Comparison of ENCODE assay signal across 9 mouse cellular contexts in genomic region chr2:69584117-69584933, GRCm38 (mm10). TPM values are rescaled to one million over a fixed set of nuclear protein-coding genes. Genes with fewer than 3 reads are reported as not detected.
DNase-seq lines count a peak whose midpoint lies in the region; ATAC-seq and TF ChIP-seq lines count a peak whose summit lies in the region.
"Had no signal": no experiment of that assay in that cellular context is flagged by ENCODE, and none has a peak within 500 bp of the region (broad histone marks: within the 10 kb centered on the region; RNA-seq: fewer than 3 reads in every experiment).

No protein-coding gene starts in this region.

- TF ChIP-seq POLR2A in heart, adult 2 months (IDR thresholded peaks at IDR 0.05; ENCODE audit: insufficient read depth, low read depth, low read length): no peak

- DNase-seq in heart, adult 2 months: no peak
- peak; percentile 40 for DNase-seq in embryonic facial prominence, embryonic 11.5 days (ENCODE audit: low spot score)
- peak; percentile 32 for DNase-seq in neural tube, embryonic 11.5 days (ENCODE audit: low spot score)
- no peak for DNase-seq in testis, postnatal 14 days (ENCODE audit: low spot score)
- DNase-seq in right cerebral cortex, postnatal 25 days: no peak
- no peak for DNase-seq in thymus, adult 18-20 months

- ATAC-seq in heart, embryonic 14.5 days (ENCODE audit: insufficient number of reproducible peaks, insufficient read depth, low FRiP score, low read depth): no peak
- no peak for ATAC-seq in embryonic facial prominence, embryonic 11.5 days (replicated peaks; ENCODE audit: insufficient number of reproducible peaks, low FRiP score, low TSS enrichment, low read depth)
- ATAC-seq in hindbrain, embryonic 16.5 days: no peak
- ATAC-seq in neural tube, embryonic 11.5 days (ENCODE audit: insufficient read depth, low FRiP score, low TSS enrichment): no peak

- peaks cover 8 to 27% of the 10 kb centered on the region in 2 experiments for H3K4me1 ChIP-seq in heart, embryonic 14.5 days (ENCODE audit: control insufficient read depth in 2 of 2, insufficient read depth in 2 of 2, low read length in 2 of 2)
- H3K4me1 ChIP-seq in heart, adult 2 months (ENCODE audit: control insufficient read depth, insufficient read depth, low read length): no peaks in the 10 kb centered on the region
- H3K4me1 ChIP-seq in embryonic facial prominence, embryonic 11.5 days (ENCODE audit: control insufficient read depth, insufficient read depth, low read length): peaks cover 7% of the 10 kb centered on the region
- H3K4me1 ChIP-seq in hindbrain, embryonic 16.5 days (ENCODE audit: control insufficient read depth, insufficient read depth, low read depth, low read length): peaks cover 20% of the 10 kb centered on the region
- H3K4me1 ChIP-seq in neural tube, embryonic 11.5 days (ENCODE audit: control insufficient read depth, insufficient read depth, low read length): peaks cover 21% of the 10 kb centered on the region

- peak overlapping the region; percentile 42; the same call in 1 of the 2 replicates for H3K9ac ChIP-seq in heart, embryonic 14.5 days (ENCODE audit: low read length)
- H3K9ac ChIP-seq in heart, adult 2 months (ENCODE audit: low read depth, low read length): no peak overlapping the region
- no peak overlapping the region for H3K9ac ChIP-seq in embryonic facial prominence, embryonic 11.5 days (replicated peaks; ENCODE audit: low read length)
- no peak overlapping the region for H3K9ac ChIP-seq in hindbrain, embryonic 16.5 days (ENCODE audit: low read depth, low read length)
- H3K9ac ChIP-seq in neural tube, embryonic 11.5 days (ENCODE audit: low read length): no peak overlapping the region
- H3K9ac ChIP-seq: liver, embryonic 15.5 days had no signal

- WGBS in heart, embryonic 14.5 days: under 1% methylated on average over 20 of the region's 20 CpGs
- WGBS in heart, adult 2 months: 3% methylated on average over 20 of the region's 20 CpGs
- WGBS in embryonic facial prominence, embryonic 11.5 days: 5% methylated on average over 20 of the region's 20 CpGs
- 7% methylated on average over 20 of the region's 20 CpGs for WGBS in hindbrain, embryonic 16.5 days
- 3% methylated on average over 20 of the region's 20 CpGs for WGBS in neural tube, embryonic 11.5 days

- no peaks in the 10 kb centered on the region for H3K9me3 ChIP-seq in heart, embryonic 14.5 days (ENCODE audit: control insufficient read depth, low read length)
- no peaks in the 10 kb centered on the region for H3K9me3 ChIP-seq in embryonic facial prominence, embryonic 11.5 days (replicated peaks; ENCODE audit: control insufficient read depth, low read length)
- H3K9me3 ChIP-seq in hindbrain, embryonic 16.5 days (ENCODE audit: control insufficient read depth, low read length): no peaks in the 10 kb centered on the region
- H3K9me3 ChIP-seq in neural tube, embryonic 11.5 days (ENCODE audit: control insufficient read depth, low read length): no peaks in the 10 kb centered on the region
- H3K9me3 ChIP-seq: liver, embryonic 15.5 days had no signal

- H3K36me3 ChIP-seq in heart, embryonic 14.5 days (ENCODE audit: control insufficient read depth, insufficient read depth, low read length): no peaks in the 10 kb centered on the region
- H3K36me3 ChIP-seq in heart, adult 2 months (ENCODE audit: control insufficient read depth, insufficient read depth, low read length): no peaks in the 10 kb centered on the region
- H3K36me3 ChIP-seq in embryonic facial prominence, embryonic 11.5 days (replicated peaks; ENCODE audit: control insufficient read depth, insufficient read depth, low read depth, low read length): no peaks in the 10 kb centered on the region
- H3K36me3 ChIP-seq in hindbrain, embryonic 16.5 days (ENCODE audit: control insufficient read depth, insufficient read depth, low read length): no peaks in the 10 kb centered on the region
- H3K36me3 ChIP-seq in neural tube, embryonic 11.5 days (ENCODE audit: control insufficient read depth, insufficient read depth, low read length): no peaks in the 10 kb centered on the region
- H3K36me3 ChIP-seq: liver, embryonic 15.5 days had no signal

- TF ChIP-seq EP300 in heart, adult 2 months (IDR thresholded peaks at IDR 0.05; ENCODE audit: insufficient read depth, low read depth, low read length): no peak

- H3K27ac ChIP-seq in heart, embryonic 14.5 days (replicated peaks in 1 of 2; ENCODE audit: control insufficient read depth in 1 of 2, insufficient read depth in 1 of 2, low read depth in 2 of 2, low read length in 2 of 2): no peak overlapping the region
- H3K27ac ChIP-seq in heart, adult 2 months: no peak overlapping the region
- no peak overlapping the region for H3K27ac ChIP-seq in embryonic facial prominence, embryonic 11.5 days (replicated peaks; ENCODE audit: low read depth, low read length)
- H3K27ac ChIP-seq in hindbrain, embryonic 16.5 days (ENCODE audit: low read depth, low read length): no peak overlapping the region
- no peak overlapping the region for H3K27ac ChIP-seq in neural tube, embryonic 11.5 days (ENCODE audit: low read depth, low read length)
- H3K27ac ChIP-seq: liver, embryonic 15.5 days had no signal

- peak overlapping the region; percentile 47 to 76 for H3K4me3 ChIP-seq in heart, embryonic 14.5 days (ENCODE audit: control insufficient read depth in 1 of 2, insufficient read depth in 1 of 2, low read depth in 1 of 2, low read length in 2 of 2)
- H3K4me3 ChIP-seq in heart, adult 2 months: no peak overlapping the region
- peak overlapping the region; percentile 57 for H3K4me3 ChIP-seq in embryonic facial prominence, embryonic 11.5 days (ENCODE audit: low read depth, low read length)
- peak overlapping the region; percentile 34 for H3K4me3 ChIP-seq in hindbrain, embryonic 16.5 days (ENCODE audit: low read length)
- peak overlapping the region; percentile 69 for H3K4me3 ChIP-seq in neural tube, embryonic 11.5 days (ENCODE audit: low read depth, low read length)

- no peak for TF ChIP-seq CTCF in heart, adult 2 months (IDR thresholded peaks at IDR 0.05)

- H3K27me3 ChIP-seq in heart, embryonic 14.5 days (ENCODE audit: control insufficient read depth, insufficient read depth, low read length): peaks cover 31% of the 10 kb centered on the region; the same call in 1 of the 2 replicates
- peaks cover 15% of the 10 kb centered on the region for H3K27me3 ChIP-seq in heart, adult 2 months (ENCODE audit: control insufficient read depth, insufficient read depth, low read length)
- peaks cover 34% of the 10 kb centered on the region for H3K27me3 ChIP-seq in embryonic facial prominence, embryonic 11.5 days (ENCODE audit: control insufficient read depth, insufficient read depth, low read length)
- H3K27me3 ChIP-seq in hindbrain, embryonic 16.5 days (replicated peaks; ENCODE audit: control insufficient read depth, insufficient read depth, low read length): peaks cover 8% of the 10 kb centered on the region
- H3K27me3 ChIP-seq in neural tube, embryonic 11.5 days (ENCODE audit: control insufficient read depth, insufficient read depth, low read length): peaks cover 24% of the 10 kb centered on the region

- intact Hi-C loops in heart, adult 2 months (cut with DNase I): no loop called here

- H3K4me2 ChIP-seq in heart, embryonic 14.5 days (ENCODE audit: low read length): peak overlapping the region; percentile 100
- H3K4me2 ChIP-seq in embryonic facial prominence, embryonic 11.5 days (ENCODE audit: low read depth, low read length): peak overlapping the region; percentile 15; the same call in 1 of the 2 replicates
- H3K4me2 ChIP-seq in hindbrain, embryonic 16.5 days (ENCODE audit: low read length): peak overlapping the region; percentile 100
- peak overlapping the region; percentile 98 for H3K4me2 ChIP-seq in neural tube, embryonic 11.5 days (ENCODE audit: low read depth)

- H3K79me2 ChIP-seq in heart, adult 2 months (replicated peaks; ENCODE audit: control insufficient read depth, insufficient read depth, low read length): no peaks in the 10 kb centered on the region

RNA-seq across cellular contexts. Expression of gene Lrp2, which starts 1.5 kb away (rescaled TPM):
- polyA plus RNA-seq in heart, embryonic 14.5 days (2014; fragmentation: Nextera tagmentation; extraction: Ambion mirVana): 0.85 and 1.00 TPM in 2 replicates
- total RNA-seq in heart, adult 2 months (2021): 1 to 10 TPM in 1 of 2 experiments, under 1 TPM in 1; 0.84 to 1.2 TPM
- 0.31 and 0.61 TPM in 2 replicates for polyA plus RNA-seq in heart, adult 2 months (2012; rRNA removed)
- 1.7 and 2.4 TPM in 2 replicates for polyA plus RNA-seq in embryonic facial prominence, embryonic 11.5 days (2014; fragmentation: Nextera tagmentation; extraction: Ambion mirVana)
- 0.64 and 0.95 TPM in 2 replicates for polyA plus RNA-seq in hindbrain, embryonic 16.5 days (2015; fragmentation: Nextera tagmentation; extraction: Ambion mirVana)
- polyA plus RNA-seq in neural tube, embryonic 11.5 days (2014; fragmentation: Nextera tagmentation; extraction: Ambion mirVana): 1.5 and 1.6 TPM in 2 replicates

Comparison
In these comparisons a context has a peak if more than half of its experiments do, and no peak if none do; other contexts are left out.
1. H3K4me2 ChIP-seq: peak in every context shown above with its lines; median percentile 100 in heart, embryonic 14.5 days; 100 in hindbrain, embryonic 16.5 days; 98 in neural tube, embryonic 11.5 days; 15 in embryonic facial prominence, embryonic 11.5 days.
2. DNase-seq: peak in embryonic facial prominence, embryonic 11.5 days (single experiment) and neural tube, embryonic 11.5 days (single experiment); none in heart, adult 2 months (0 of 2), testis, postnatal 14 days (single experiment), right cerebral cortex, postnatal 25 days (single experiment) and thymus, adult 18-20 months (0 of 2).